Mouse (Mus musculus): ENCODE measurements around the gene Gns. TPM values are rescaled to one million over a fixed set of nuclear protein-coding genes. Genes with fewer than 3 reads are reported as not detected.

Gns gene
- 61.0 and 79.8 TPM in 2 replicates for total RNA-seq (2012; rRNA removed)

GRCm38 (mm10) chr10:121364801-121365564, at the start of gene Gns:
Gns (plus strand) TSS chr10:121365090.
- peak within 1 kb of the TSS; percentile 88 for H3K9ac ChIP-seq (ENCODE audit: insufficient read depth, low read depth, low read length, poor library complexity, severe bottlenecking)
- no peak for DNase-seq (ENCODE audit: low read depth, low spot score)
- H3K27ac ChIP-seq (ENCODE audit: insufficient read depth, low read depth, low read length, poor library complexity, severe bottlenecking): no peak within 1 kb of the TSS
- H3K9me3 ChIP-seq (ENCODE audit: control insufficient read depth, insufficient read depth, low read depth, low read length): no peaks in the 10 kb centered on the region
- in situ Hi-C loops (cut with MboI; ENCODE audit: low sequenced_read_pairs in 2 of 2, unreplicated experiment in 2 of 2): no loop called here
- H3K4me3 ChIP-seq (ENCODE audit: insufficient read depth in 1 of 2, low read depth in 1 of 2, low read length in 2 of 2, poor library complexity in 1 of 2, severe bottlenecking in 1 of 2): peak within 1 kb of the TSS; percentile 71 to 86
- H3K4me1 ChIP-seq (ENCODE audit: control insufficient read depth in 2 of 2, insufficient read depth in 2 of 2, low read length in 2 of 2, poor library complexity in 1 of 2): peaks cover 0 to 4% of the 10 kb centered on the region in 2 experiments; a peak in 1 of 4 replicates
- H3K36me3 ChIP-seq (ENCODE audit: control insufficient read depth, insufficient read depth, low read length, poor library complexity, severe bottlenecking): peaks cover 5% of the 10 kb centered on the region; the same call in 1 of the 2 replicates
- TF ChIP-seq MAFK (IDR thresholded peaks at IDR 0.05; ENCODE audit: insufficient read depth, low read depth, low read length) (no peak), HCFC1 (IDR thresholded peaks at IDR 0.05; ENCODE audit: borderline replicate concordance, insufficient read depth, low read length) (no peak), ZC3H11A (IDR thresholded peaks at IDR 0.05; ENCODE audit: borderline replicate concordance, low read depth, low read length) (no peak), ZNF384 (IDR thresholded peaks at IDR 0.05; ENCODE audit: low read depth, low read length) (no peak), CHD2 (IDR thresholded peaks at IDR 0.05; ENCODE audit: low read depth, low read length) (no peak)

GRCm38 (mm10) chr10:121315321-121316283, 49.3 kb upstream of the Gns start:
- no peak overlapping the region for H3K27ac ChIP-seq (ENCODE audit: insufficient read depth, low read depth, low read length, poor library complexity, severe bottlenecking)
- in situ Hi-C loops (cut with MboI; ENCODE audit: low sequenced_read_pairs in 2 of 2, unreplicated experiment in 2 of 2): no loop called here
- DNase-seq (ENCODE audit: low read depth, low spot score): no peak
- no peaks in the 10 kb centered on the region for H3K9me3 ChIP-seq (ENCODE audit: control insufficient read depth, insufficient read depth, low read depth, low read length)
- H3K9ac ChIP-seq (ENCODE audit: insufficient read depth, low read depth, low read length, poor library complexity, severe bottlenecking): no peak overlapping the region
- TF ChIP-seq ZNF384 (IDR thresholded peaks at IDR 0.05; ENCODE audit: low read depth, low read length) (no peak), HCFC1 (IDR thresholded peaks at IDR 0.05; ENCODE audit: borderline replicate concordance, insufficient read depth, low read length) (no peak), CHD2 (IDR thresholded peaks at IDR 0.05; ENCODE audit: low read depth, low read length) (no peak), ZC3H11A (IDR thresholded peaks at IDR 0.05; ENCODE audit: borderline replicate concordance, low read depth, low read length) (no peak), MAFK (IDR thresholded peaks at IDR 0.05; ENCODE audit: insufficient read depth, low read depth, low read length) (no peak)
- H3K36me3 ChIP-seq (ENCODE audit: control insufficient read depth, insufficient read depth, low read length, poor library complexity, severe bottlenecking): no peaks in the 10 kb centered on the region
- H3K4me1 ChIP-seq (ENCODE audit: control insufficient read depth in 2 of 2, insufficient read depth in 2 of 2, low read length in 2 of 2, poor library complexity in 1 of 2): no peaks in the 10 kb centered on the region
- H3K4me3 ChIP-seq (ENCODE audit: insufficient read depth in 1 of 2, low read depth in 1 of 2, low read length in 2 of 2, poor library complexity in 1 of 2, severe bottlenecking in 1 of 2): no peak overlapping the region

GRCm38 (mm10) chr10:121316361-121316760, 48.5 kb upstream of the Gns start:
- Histone ChIP-seq H3K4me1 (ENCODE audit: control insufficient read depth in 2 of 2, insufficient read depth in 2 of 2, low read length in 2 of 2, poor library complexity in 1 of 2) (no peaks in the 10 kb centered on the region), H3K27ac (ENCODE audit: insufficient read depth, low read depth, low read length, poor library complexity, severe bottlenecking) (no peak overlapping the region), H3K9me3 (ENCODE audit: control insufficient read depth, insufficient read depth, low read depth, low read length) (no peaks in the 10 kb centered on the region), H3K36me3 (ENCODE audit: control insufficient read depth, insufficient read depth, low read length, poor library complexity, severe bottlenecking) (no peaks in the 10 kb centered on the region), H3K4me3 (ENCODE audit: insufficient read depth in 1 of 2, low read depth in 1 of 2, low read length in 2 of 2, poor library complexity in 1 of 2, severe bottlenecking in 1 of 2) (no peak overlapping the region), H3K9ac (ENCODE audit: insufficient read depth, low read depth, low read length, poor library complexity, severe bottlenecking) (no peak overlapping the region)
- no peak for TF ChIP-seq HCFC1 (IDR thresholded peaks at IDR 0.05; ENCODE audit: borderline replicate concordance, insufficient read depth, low read length)
- no peak for TF ChIP-seq ZC3H11A (IDR thresholded peaks at IDR 0.05; ENCODE audit: borderline replicate concordance, low read depth, low read length)
- no peak for TF ChIP-seq CHD2 (IDR thresholded peaks at IDR 0.05; ENCODE audit: low read depth, low read length)
- no peak for TF ChIP-seq MAFK (IDR thresholded peaks at IDR 0.05; ENCODE audit: insufficient read depth, low read depth, low read length)
- TF ChIP-seq ZNF384 (IDR thresholded peaks at IDR 0.05; ENCODE audit: low read depth, low read length): no peak
- in situ Hi-C loops (cut with MboI; ENCODE audit: low sequenced_read_pairs in 2 of 2, unreplicated experiment in 2 of 2): no loop called here
- DNase-seq (ENCODE audit: low read depth, low spot score): no peak

GRCm38 (mm10) chr10:121318397-121318950, 46.4 kb upstream of the Gns start:
- no peak for DNase-seq (ENCODE audit: low read depth, low spot score)
- Histone ChIP-seq H3K9me3 (ENCODE audit: control insufficient read depth, insufficient read depth, low read depth, low read length) (no peaks in the 10 kb centered on the region), H3K4me1 (ENCODE audit: control insufficient read depth in 2 of 2, insufficient read depth in 2 of 2, low read length in 2 of 2, poor library complexity in 1 of 2) (no peaks in the 10 kb centered on the region), H3K27ac (ENCODE audit: insufficient read depth, low read depth, low read length, poor library complexity, severe bottlenecking) (no peak overlapping the region), H3K4me3 (ENCODE audit: insufficient read depth in 1 of 2, low read depth in 1 of 2, low read length in 2 of 2, poor library complexity in 1 of 2, severe bottlenecking in 1 of 2) (no peak overlapping the region), H3K9ac (ENCODE audit: insufficient read depth, low read depth, low read length, poor library complexity, severe bottlenecking) (no peak overlapping the region), H3K36me3 (ENCODE audit: control insufficient read depth, insufficient read depth, low read length, poor library complexity, severe bottlenecking) (no peaks in the 10 kb centered on the region)
- in situ Hi-C loops (cut with MboI; ENCODE audit: low sequenced_read_pairs in 2 of 2, unreplicated experiment in 2 of 2): no loop called here
- TF ChIP-seq MAFK (IDR thresholded peaks at IDR 0.05; ENCODE audit: insufficient read depth, low read depth, low read length) (no peak), CHD2 (IDR thresholded peaks at IDR 0.05; ENCODE audit: low read depth, low read length) (no peak), HCFC1 (IDR thresholded peaks at IDR 0.05; ENCODE audit: borderline replicate concordance, insufficient read depth, low read length) (no peak), ZNF384 (IDR thresholded peaks at IDR 0.05; ENCODE audit: low read depth, low read length) (no peak), ZC3H11A (IDR thresholded peaks at IDR 0.05; ENCODE audit: borderline replicate concordance, low read depth, low read length) (no peak)
